Mouse (Mus musculus) kidney, embryonic 16.5 days (tissue): ENCODE measurements around the gene Zpbp. TPM values are rescaled to one million over a fixed set of nuclear protein-coding genes. Genes with fewer than 3 reads are reported as not detected.

Source experiments
- polyA plus RNA-seq: library from polyadenylated mRNA; unstranded; fragments of >200 nt; fragmentation: Nextera tagmentation; extraction: Ambion mirVana; gene quantifications from 2 replicates; pipeline ENCODE4 v1.2.1, GENCODE M21; 2015

Zpbp gene
- polyA plus RNA-seq, 1 experiment from 2014 or later, result 0.77 TPM

Other genes with a start within 250 kb of the Zpbp start
- 1.4 and 2.1 TPM in 2 replicates for gene Spata48, start 314 bp downstream of the Zpbp start, polyA plus RNA-seq
- gene 4930512M02Rik, start 165.4 kb upstream of the Zpbp start, polyA plus RNA-seq, result not detected in 2 replicates
- 0.44 and 0.75 TPM in 2 replicates for gene Ikzf1, start 222.6 kb upstream of the Zpbp start, polyA plus RNA-seq